ENCODE assay signal across 7 mouse cellular contexts in genomic region chr2:156392461-156393154, GRCm38 (mm10). TPM values are rescaled to one million over a fixed set of nuclear protein-coding genes. Genes with fewer than 3 reads are reported as not detected.
A peak's percentile ranks its signal among the peaks of the same experiment; 100 is the strongest.
DNase-seq lines count a peak whose midpoint lies in the region; ATAC-seq lines count a peak whose summit lies in the region.
"Not testable (repeated sequence)": the region's sequence is repeated elsewhere in the genome, so short reads cannot be mapped to it uniquely, and the experiment has no call there.

No protein-coding gene starts in this region.

- H3K36me3 ChIP-seq in embryonic facial prominence, embryonic 12.5 days; kidney, embryonic 14.5 days (ENCODE audit: control insufficient read depth, insufficient read depth, low read length): not testable (repeated sequence)

- not testable (repeated sequence) for H3K9me3 ChIP-seq in embryonic facial prominence, embryonic 12.5 days; kidney, embryonic 14.5 days (ENCODE audit: control insufficient read depth, low read length)

- not testable (repeated sequence) for H3K27ac ChIP-seq in embryonic facial prominence, embryonic 12.5 days; kidney, embryonic 14.5 days (ENCODE audit: low read depth, low read length)

- peak; percentile 81; the same call in 1 of the 2 replicates for ATAC-seq in embryonic facial prominence, embryonic 12.5 days (ENCODE audit: insufficient number of reproducible peaks, insufficient read depth, low FRiP score, low TSS enrichment)
- peak; percentile 95 for ATAC-seq in kidney, embryonic 14.5 days (ENCODE audit: low FRiP score, low TSS enrichment)

- 0 out of 2 replicates have a peak overlapping the region, but pooled peaks have one; percentile 42 for H3K9ac ChIP-seq in embryonic facial prominence, embryonic 12.5 days
- H3K9ac ChIP-seq in kidney, embryonic 14.5 days (ENCODE audit: low read depth, low read length), result peak overlapping the region; percentile 51; the same call in 1 of the 2 replicates

- H3K4me3 ChIP-seq in embryonic facial prominence, embryonic 12.5 days, result peak overlapping the region; percentile 35
- peak overlapping the region; percentile 34 for H3K4me3 ChIP-seq in kidney, embryonic 14.5 days (ENCODE audit: low read length)

- H3K4me2 ChIP-seq in embryonic facial prominence, embryonic 12.5 days (replicated peaks), result peak overlapping the region; percentile 32
- peak overlapping the region; percentile 26; the same call in 1 of the 2 replicates for H3K4me2 ChIP-seq in kidney, embryonic 14.5 days (replicated peaks; ENCODE audit: low read depth, low read length)

- DNase-seq in adrenal gland, postnatal 25 days, result peak; percentile 76
- DNase-seq in heart, adult 9 months (ENCODE audit: low spot score in 2 of 2), result peak; percentile 66 to 75
- peak; percentile 85 for DNase-seq in liver
- DNase-seq in monocyte, adult 2 months (ENCODE audit: low read depth in 1 of 2, low spot score in 2 of 2), result peak; percentile 33 to 52
- DNase-seq in spleen, postnatal 14 days (ENCODE audit: low spot score in 2 of 2), result peak; percentile 42 to 64

- not testable (repeated sequence) for H3K27me3 ChIP-seq in embryonic facial prominence, embryonic 12.5 days; kidney, embryonic 14.5 days (ENCODE audit: control insufficient read depth, insufficient read depth, low read length)

- WGBS in embryonic facial prominence, embryonic 12.5 days, result 2% methylated on average over 22 of the region's 63 CpGs
- 0% methylated on average over 15 of the region's 63 CpGs for WGBS in kidney, embryonic 14.5 days

- not testable (repeated sequence) for H3K4me1 ChIP-seq in embryonic facial prominence, embryonic 12.5 days; kidney, embryonic 14.5 days (ENCODE audit: control insufficient read depth, insufficient read depth, low read length)

RNA-seq across cellular contexts. Expression of gene Epb41l1, which starts 28.1 kb away (rescaled TPM):
- total RNA-seq in adrenal gland, postnatal 25 days (2021), result 76.2 and 78.8 TPM in 2 replicates
- 3.6 TPM in 2 replicates for polyA plus RNA-seq in embryonic facial prominence, embryonic 12.5 days (2016; fragmentation: Nextera tagmentation; extraction: Ambion mirVana)
- polyA plus RNA-seq in kidney, embryonic 14.5 days (2014; fragmentation: Nextera tagmentation; extraction: Ambion mirVana), result 2.5 and 3.1 TPM in 2 replicates
